Mouse (Mus musculus): Measurements from ENCODE around the gene Gm44511.

GRCm38 (mm10) chr6:128844131-128844530, 18.0 kb upstream of the Gm44511 start:
- no peak for TF ChIP-seq CTCF (IDR thresholded peaks at IDR 0.05; ENCODE audit: borderline replicate concordance, insufficient read depth, low read length)
- no peak for TF ChIP-seq POLR2A (IDR thresholded peaks at IDR 0.05; ENCODE audit: low read depth, low read length)
